Mouse (Mus musculus) hindlimb bud, embryonic 11.5 days (tissue): Measurements from ENCODE around the gene Comt.

Source experiments
- DNase-seq: peaks from one replicate; pipeline ENCODE4 v3.0.0-alpha.2; 2012; ENCODE audit warnings: low read depth, low spot score; ENCODE audit errors: extremely low spot score

Gene Comt

GRCm38 (mm10) chr16:18370197-18370596 lies 56.5 kb downstream of the Comt start:
- DNase-seq, result no peak

DNA sequence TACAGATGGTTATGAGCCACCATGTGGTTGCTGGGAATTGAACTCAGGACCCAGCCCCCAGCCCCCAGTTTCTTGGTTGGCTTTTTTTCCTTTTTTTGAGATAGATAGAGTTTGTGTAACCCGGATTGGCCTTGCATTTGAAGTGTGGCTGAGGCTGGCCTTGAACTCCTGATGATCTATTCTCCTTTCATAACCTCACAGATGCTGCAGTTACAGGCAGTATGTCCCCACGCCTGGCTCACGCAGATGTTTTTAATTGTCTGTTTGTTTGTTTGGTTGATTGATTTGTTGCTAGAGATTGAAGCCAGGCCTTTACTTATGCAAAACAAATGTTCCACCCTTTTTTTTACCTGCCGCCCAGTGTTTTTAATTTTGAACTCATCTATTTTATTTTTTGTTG lies 59.8 kb downstream of the Comt start:
- DNase-seq, result no peak

GRCm38 (mm10) chr16:18362948-18363347 lies 63.7 kb downstream of the Comt start:
- no peak for DNase-seq

- DNase-seq, result no peak
Measured at GRCm38 (mm10) chr16:18360151-18360805, 66.4 kb downstream of the Comt start.

DNA sequence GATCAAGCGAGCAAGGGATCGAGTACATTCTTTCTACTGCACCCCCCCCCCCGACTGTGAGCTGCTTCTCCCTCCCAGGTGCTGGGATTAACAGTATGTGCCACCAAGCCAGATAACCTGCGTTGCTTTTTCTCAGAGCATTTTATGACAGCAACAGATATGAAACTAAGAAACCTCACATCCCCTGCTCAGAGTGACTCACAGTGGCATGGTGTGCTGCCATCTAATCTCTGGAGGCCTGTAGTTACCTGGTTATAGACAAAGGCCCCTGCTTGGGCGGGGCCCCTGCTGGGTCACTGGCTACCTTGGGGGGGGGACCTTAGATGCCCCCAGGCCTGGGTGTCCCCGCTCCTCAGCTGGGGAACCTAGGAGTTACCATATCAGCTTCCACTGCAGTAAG lies 68.7 kb downstream of the Comt start:
- DNase-seq, result no peak

GRCm38 (mm10) chr16:18356961-18357360 lies 69.7 kb downstream of the Comt start:
- DNase-seq, result no peak
